Mouse (Mus musculus) urinary bladder, postnatal 36 days (tissue): Measurements from ENCODE around the gene Ttc7b.

Experiments
- DNase-seq, 2 experiments: peaks; one replicate each; pipeline ENCODE4 v3.0.0; 2022; ENCODE audit warnings: low spot score in 2 of 2, mixed read lengths in 1 of 2

Gene Ttc7b

DNA sequence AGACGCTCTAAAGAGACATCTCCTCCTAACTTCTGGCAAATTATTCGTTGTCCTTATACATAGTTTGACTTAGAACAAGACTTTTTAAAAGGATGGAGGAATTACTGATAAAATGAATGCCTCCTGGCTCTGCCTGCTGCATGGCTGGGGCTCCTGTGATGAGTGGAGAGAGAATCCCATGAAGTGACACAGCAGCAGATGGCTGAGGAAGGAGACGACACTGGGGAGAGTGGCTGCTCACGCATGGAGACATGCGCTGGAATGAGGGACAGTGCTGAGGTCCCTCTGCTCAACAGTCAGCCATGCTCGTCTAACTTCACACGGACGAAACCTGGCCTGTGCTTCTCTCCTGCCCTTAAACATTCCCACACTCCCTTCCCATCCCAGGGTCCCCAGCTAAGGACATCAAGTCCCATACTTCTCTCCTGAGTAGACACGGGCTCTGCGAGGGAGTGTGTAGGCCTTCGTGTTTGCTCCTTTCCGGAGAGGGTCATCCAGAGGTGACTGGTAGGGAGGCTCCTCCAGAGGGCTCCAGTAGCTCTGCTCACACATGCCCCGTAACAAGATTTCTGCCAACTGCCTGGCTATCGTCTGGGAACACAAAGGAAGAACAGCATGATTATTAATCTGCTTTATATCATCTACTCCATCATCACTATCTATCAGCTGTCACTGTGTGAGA, 105.8 kb downstream of the Ttc7b start:
- DNase-seq: no peak

DNA sequence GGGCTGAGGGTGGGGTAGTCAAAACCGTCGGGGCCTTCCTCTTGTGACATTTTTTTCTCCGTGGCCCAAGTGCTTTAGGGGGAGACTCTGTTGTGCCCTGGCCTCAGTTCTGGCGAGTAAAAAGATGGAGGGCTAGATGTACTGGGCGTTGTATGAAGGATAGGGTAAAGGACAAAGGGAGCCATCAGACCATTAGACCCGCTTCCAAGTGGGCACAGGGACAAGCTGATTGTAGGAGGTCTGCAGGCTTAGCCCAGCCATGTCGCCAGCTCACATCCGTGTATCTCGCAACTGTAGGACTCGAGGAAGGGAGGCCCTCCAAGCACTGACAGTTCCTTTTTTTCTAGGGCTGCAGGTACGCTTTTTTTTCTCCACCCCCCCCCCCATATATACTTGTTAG, 111.9 kb downstream of the Ttc7b start:
- DNase-seq: no peak

DNA sequence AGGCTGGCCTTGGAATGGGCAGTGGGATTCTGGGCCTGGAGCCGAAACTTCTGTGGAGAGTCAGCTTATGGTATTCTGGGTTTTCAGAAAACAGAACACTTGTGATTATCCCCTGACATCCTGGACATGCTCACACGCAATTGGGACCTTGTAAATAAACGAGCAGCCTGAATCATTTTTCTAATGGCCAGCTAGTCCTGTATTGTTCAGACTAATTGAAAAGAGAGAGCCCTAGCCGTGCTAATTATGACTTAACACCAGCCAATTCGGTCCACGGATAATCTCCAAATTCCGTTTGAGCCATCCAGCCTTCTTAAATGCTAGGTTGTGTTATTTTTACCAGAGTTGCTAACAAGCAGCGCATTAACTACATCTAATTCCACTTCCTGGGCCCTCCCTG, 112.5 kb downstream of the Ttc7b start:
- DNase-seq: no peak

DNA sequence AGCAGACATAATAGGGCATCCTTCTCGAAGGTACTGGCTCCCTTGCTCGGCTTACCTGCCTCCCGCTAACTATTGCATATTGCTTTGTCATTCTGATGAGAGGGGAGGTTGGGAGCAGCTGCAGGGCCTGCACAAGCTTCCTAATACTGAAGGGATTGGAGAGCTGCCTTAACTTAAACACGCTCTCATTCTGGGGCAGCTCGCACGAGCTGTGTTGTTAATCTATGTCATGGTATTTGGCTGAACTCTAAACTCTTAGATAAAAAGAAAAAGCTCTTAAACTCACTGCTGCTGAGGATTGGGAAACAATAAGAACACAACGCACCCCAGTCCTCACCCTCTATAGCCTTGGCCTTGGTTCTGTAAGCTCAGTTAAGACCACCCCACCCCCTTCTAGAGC, 113.3 kb downstream of the Ttc7b start:
- DNase-seq: no peak

DNA sequence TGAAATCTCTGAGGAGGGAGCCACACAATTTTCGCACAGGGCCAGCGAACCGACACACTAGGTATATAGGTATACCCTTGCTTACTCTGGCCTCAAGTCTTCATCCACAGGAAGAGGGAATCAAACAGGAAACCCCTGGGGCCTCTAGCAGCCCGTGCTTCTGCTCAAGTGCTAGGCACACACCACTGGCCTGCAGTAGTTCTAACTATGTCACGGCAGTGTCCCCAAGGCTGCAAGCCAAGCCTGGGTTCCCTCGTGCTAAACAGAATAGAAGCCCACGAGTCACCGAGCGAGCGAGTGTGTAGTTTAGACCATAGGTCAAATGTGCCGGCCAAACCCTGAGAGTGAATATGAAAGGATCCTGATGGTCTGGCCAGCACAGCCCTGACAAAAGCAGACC, 114.5 kb downstream of the Ttc7b start:
- DNase-seq: no peak

DNA sequence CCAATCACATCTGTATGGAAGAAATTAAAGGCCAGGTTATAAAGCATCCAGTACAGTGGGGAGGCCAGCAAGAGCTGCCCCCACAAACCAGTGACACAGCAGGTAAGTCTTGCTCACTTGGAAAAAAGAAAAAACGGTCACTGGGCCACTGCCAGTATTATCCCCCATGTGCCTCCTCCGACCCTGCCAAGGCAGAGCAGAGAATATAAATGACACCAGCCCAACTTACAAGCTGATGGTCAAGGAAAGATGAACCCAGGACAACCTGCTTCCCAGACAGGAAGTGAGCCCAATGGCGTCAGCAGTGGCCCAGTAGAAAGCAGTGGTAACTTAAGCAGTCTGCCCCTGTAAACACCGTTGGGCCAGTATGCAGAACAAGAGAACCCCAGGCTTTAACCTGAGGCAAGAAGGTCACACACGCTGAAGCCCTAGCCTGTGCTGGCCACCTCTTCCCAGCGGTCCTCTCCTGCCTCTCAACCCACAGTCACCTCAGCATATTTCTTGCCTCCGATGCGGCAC, 115.1 kb downstream of the Ttc7b start:
- DNase-seq: no peak

DNA sequence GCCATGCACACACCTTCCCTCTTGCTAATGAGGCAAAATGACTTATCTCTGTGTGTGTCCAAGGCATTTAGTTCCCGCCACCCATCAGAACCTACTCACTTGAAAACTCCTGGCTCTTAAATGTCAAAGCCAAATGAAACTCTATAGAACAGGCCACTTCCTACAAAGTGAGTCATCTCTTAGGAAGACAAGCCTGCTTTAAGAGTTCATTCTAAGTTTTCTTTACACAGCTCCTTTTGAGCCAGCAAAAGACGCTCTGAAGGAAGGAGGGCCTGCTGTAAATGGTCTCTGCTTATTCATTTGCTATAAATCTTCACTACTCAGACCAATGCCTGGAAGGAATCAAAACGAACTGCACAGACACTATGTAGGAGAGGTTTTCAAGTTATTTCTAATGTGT, 116.2 kb downstream of the Ttc7b start:
- DNase-seq: no peak

DNA sequence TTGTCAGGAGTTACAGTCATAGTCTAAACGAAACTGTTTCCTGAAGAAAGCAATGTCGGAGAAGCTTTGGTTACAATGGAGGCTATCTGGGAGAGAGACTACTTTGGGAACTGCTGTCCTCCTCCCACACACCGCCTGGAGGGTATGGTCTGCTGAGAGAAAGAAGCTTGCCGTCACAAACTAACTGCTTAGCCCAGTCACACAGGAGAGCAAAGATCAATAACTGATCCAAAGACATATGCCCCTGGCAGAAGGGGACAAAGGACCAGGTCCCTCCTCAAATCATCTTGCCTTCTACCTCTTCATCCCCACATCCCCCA, 117.7 kb downstream of the Ttc7b start:
- DNase-seq: no peak

DNA sequence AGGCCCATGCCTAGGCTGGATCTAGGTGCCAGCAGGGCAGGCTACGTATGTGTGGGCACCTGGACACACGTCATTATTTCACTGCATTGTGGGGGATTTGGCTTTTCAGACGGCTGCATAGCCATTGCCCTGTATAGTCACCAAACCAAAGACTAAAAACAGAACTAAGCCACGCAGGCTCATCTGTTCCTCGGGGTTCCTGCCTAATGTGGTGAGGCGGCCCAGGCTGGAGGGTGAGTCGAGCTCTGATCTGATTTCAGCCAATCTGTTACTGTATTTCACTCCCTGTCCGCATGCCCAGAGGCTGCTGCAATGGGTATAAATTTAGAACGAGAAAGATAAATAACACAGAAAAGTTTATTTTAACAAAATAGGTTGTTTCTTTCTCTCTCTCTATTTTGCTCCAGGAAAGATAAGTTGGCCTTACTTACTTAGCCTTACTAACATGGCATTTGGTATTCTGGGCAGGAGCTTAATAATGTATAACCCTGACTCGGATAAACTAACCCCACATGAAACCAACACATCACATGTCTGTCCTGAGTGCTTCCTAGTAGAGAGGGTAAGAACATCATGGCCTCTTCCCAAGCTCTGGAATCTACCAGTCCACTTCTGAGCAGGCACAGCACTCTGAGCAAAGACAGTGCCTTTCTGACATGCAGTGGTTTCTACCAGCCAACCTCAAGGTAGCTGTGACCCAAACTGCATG, 118.2 kb downstream of the Ttc7b start:
- no peak for DNase-seq

DNA sequence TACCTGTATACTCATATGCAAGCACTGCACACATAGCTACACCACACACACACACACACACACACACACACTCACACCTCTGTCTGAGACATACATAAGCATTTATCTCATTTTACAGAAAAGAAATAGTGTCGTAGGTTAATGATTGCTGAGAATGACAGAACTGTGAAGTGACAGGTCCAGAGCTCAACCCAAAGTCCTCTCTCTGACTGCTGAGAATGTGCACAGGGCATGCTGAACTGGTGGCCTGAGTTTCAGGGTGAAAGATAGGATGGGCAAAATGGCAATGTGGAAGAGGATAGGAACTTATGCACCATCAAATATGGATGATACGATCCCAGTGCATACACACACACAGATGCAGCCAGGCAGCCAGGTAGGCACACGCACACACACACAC, 120.5 kb downstream of the Ttc7b start:
- DNase-seq: no peak

DNA sequence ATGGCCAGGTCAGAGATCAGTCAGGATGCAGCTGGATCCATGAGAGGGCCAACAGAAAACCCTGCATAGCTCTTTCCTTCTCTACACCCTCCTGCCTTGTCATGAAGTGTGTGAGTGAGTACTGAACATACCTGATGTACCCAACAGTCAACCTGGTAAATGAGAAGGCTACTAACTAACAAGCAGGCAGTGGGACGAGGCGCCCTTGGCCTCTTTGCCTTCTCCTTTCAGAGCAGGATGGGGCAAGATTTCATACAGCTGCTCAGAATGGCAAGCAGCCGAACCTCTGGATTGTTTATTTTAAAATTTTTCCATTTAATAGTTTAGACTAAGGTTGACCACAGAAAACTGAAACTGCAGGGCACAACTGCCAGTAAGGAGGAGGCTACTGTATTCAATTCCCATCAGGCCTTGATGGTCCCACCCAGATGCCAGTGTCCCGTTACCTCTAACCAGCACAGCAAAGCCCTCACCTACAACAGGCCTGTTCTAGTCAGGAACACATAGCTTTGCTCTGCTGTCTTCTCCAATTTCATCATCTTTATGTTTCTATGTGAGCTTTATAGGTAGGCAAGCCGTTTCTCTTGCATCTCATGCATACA, 121.4 kb downstream of the Ttc7b start:
- no peak for DNase-seq

DNA sequence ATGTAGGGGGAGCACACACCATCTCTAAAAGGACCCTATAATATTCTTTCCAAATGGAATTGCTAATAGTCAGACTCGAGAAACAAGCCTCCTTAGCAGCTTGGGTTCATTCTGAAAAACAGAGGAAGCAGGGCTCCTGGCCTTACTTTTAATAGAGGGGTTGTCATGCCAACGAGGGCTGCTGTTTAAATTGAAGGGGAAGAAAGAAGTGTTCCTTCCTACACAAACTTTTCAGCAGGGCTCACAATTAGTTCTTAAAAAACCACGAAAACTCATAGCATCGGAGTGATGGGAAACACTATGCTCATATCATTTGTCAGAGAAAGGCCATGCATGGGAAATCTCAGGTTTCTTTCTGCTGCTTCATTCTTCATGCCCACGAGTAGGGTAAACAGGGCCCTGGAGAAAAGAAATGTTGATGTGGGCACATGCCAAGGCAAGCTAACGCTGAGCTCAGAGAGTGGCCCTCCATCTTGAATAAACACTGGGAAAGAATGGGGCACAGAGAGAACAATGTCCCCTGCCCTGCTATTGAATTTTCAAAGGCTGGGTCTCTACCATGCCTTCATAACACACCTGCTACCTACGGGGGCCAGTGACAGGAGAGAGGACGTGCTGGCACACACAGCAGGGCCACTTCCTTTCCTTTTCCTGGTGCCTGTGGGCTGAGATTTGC, 122.2 kb downstream of the Ttc7b start:
- no peak for DNase-seq

DNA sequence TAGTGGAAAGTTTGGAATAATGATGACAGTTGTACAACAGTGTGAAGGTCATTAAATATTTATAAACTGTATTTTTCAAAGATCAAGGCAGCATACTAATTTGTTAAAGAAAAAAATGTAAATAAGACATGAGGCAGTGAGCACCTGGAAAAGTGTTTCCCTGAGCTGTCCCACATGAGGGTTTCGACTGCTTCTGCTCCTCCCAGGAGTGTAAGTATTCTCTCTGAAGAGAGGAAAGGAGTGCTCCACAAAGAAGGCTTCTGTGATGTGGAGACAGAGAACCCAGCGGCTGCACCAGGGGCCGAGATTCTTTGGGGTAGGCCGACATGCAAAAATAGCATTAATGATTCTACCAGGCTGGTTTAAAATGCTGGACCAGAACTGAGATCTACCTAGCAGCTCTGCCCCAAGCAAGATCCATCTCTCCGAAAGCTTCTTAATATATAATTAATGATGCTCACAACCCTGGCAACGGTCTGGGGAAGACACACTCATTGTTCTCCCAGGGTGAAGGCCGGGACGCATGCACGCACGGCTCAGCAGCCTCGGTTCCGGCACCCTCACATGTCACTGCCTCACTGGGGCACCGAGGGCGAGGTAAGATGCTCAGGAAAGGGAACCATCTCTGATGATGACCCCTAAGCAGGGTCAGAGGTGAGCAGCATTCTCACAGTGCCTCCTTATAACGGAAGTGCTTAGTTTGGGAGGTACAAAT, 123.0 kb downstream of the Ttc7b start:
- DNase-seq: no peak

DNA sequence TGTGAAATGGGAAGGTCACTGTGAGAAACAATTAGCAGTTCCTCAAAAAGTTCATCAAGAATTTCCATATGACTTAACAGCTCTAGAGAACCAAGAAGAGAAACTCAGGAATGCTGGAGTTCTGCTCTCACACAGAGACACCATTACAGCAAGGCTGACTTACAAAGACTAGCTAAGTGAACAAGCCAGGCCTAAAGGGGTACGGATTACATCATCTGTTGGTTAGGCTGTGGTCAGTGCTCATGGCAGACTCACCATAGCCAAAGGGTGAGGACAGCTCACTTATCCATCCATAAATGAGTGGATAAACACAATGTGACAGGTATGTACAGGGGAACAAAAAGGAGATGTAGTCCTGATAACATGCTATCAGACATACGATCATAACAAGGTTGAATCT, 123.8 kb downstream of the Ttc7b start:
- no peak for DNase-seq

DNA sequence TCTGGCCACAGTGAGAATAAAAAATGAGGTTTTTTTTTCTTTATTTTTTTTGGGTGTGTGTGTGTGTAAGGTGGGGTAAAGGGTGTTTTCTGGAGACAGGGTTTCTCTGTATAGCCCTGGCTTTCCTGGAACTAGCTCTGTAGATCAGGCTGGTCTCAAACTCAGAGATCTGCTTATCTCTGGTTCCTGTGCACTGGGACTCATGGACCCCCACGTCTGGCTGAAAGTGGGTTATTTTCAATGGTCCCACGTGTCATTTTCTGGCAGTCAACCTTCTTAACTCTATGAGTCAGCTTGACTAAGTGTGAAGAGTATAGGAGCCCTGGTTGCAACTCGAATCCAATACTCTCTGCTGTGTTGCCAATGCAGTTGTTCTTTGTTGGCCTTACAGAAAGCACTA, 127.1 kb downstream of the Ttc7b start:
- DNase-seq: no peak

DNA sequence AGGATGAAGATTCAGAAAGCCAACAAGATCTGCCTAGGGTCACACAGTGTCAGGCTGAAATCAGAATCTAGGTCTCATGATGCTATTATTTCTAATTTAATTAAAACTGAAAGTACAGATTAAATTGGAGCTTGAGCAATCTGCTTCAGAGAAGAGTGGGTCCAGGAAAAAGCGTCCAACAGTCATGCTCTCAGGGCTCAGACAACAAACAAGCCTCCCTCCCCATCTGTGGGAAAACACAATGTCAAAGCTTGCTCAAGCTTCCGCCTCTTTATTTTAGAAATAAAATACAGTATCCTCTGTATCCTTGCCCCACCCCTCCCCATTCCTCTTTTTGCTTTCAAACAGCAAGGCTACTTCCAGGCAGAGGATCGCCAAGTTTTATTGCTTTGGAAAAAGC, 127.5 kb downstream of the Ttc7b start:
- no peak for DNase-seq

DNA sequence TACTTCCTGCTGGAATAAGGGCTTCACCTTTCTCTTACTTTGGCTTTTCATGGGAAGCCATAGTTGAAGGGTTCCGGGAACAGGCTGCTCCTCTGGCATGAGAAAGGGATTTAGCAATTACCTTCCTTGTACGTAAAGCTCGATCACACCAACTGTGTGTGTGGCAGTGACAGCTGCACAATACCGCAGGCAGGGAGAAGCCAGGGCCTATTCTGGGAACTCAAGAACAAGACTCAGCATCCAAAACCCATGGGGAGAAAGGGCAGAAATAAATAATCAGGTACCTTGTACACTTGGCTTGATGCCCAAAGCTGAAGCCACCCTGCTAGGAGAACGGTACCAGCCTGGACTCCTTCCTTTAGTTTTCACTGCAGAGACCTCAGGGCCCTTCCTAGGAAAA, 128.2 kb downstream of the Ttc7b start:
- DNase-seq: no peak

DNA sequence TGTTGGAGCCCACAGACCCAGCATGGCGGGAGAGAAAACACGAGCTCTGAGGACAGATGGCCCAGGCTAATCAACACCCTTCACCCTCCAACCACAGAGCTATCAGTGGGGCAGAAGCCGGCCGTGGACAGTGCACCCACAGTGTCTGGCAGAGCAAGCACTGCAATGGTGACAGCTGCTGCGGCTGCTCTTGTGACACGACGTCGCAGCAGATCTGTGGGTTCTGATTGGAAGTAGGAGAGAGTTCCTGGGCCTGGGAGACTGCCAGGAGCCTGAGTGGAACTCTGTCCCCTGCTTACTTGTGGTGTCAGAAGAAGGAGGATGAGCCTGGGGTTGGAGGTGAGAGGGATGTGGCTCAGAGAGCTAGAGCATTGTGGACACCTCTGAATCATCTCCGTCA, 128.7 kb downstream of the Ttc7b start:
- no peak for DNase-seq

DNA sequence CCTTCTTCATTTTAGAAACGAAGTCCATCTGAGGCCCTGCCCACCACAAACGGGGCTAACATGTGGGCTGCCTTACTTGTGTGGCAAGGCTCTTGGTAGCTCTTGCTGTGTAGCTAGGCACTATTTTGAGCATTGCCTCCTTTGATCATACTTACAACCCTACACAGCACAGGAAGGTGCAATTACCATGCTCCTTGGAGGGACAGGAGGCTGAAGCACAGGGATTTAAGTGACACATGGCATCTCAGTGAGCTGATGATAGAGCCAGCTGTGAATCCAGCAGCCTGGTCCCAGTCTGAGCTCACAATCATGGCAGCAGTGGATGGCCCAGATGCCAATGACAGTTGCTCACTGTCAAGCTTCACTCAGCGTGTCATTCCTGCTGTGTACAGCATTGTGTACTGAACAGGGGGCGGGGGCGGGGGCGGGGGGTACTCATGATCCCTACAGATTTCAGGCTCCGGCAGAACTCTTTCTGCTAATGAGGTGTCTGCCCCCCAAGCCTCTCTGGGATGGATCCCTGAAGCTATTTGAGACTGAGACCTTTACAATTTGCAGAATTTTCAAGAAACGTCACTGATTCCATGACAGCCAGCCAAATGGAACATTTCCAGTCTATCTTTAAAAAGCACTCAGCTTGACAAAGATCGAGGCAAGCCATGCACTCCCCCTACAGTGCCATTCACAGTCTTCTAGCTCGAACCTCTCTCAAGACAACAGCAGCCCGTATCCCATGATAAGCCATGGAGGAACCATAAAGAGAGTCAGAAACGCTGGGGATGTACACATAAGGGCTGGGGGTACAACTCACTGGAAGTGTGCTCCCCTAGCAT, 130.5 kb downstream of the Ttc7b start:
- DNase-seq: no peak

DNA sequence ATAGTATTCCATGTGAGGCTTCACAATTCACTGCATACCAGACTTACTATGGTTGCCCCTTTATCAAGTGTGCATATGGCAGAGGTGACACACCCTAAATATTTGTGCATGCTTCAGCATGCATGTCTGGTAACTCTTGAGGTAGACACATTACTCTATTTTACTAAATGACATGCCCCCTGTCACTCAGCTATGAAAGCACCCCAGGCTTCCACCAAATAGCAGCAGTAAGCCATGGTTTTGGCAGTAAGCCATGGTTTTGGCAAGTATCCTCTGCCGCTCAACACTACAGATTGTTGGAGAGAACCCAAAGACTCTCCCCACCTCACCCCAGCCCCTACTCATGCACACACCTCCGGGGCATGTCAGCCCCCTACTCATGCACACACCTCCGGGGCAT, 134.4 kb downstream of the Ttc7b start:
- DNase-seq: no peak

DNA sequence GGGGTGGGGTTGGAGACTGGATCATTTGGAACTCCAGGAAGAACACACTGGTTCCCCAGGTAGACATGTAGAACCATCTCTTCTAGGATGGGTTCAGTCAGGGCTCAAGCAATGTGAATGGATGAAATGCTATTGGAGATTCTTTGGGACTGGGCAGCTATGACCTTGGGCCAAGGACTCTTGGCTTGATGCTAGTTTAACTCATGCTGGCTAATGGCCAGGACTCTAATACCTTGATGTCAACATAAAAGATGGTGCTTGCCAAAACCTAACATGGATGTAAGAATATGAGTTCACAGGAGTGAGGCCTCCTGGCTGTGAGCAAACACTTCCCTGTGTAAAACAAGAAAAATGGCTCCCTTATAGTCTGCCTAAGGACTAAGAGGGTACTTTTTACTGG, 138.1 kb downstream of the Ttc7b start:
- no peak for DNase-seq
